Mouse (Mus musculus) hindbrain, postnatal 0 days (tissue): Measurements from ENCODE around the gene Secisbp2. TPM values are rescaled to one million over a fixed set of nuclear protein-coding genes. Genes with fewer than 3 reads are reported as not detected.

Experiments
- ATAC-seq: fragments of 200-750 bp; cut with Nextera tagmentation; 2 replicates; pipeline ENCODE4 v1.8.0; 2017; ENCODE audit warnings: mild to moderate bottlenecking, moderate TSS enrichment, moderate library complexity
- DNase-seq: peaks from one replicate; pipeline ENCODE4 v3.0.0-alpha.2; 2015; ENCODE audit warnings: low spot score
- H3K27ac ChIP-seq: fragments of 300-500 bp; sonication (generic); 2 replicates; pipeline ENCODE4 v1.5.1; 2014; ENCODE audit warnings: mild to moderate bottlenecking
- H3K27me3 ChIP-seq: fragments of 300-500 bp; sonication (generic); 2 replicates; pipeline ENCODE4 v1.6.1; 2014; ENCODE audit warnings: low read length, mixed read lengths; ENCODE audit not compliant: insufficient read depth
- H3K36me3 ChIP-seq: fragments of 300-500 bp; sonication (generic); 2 replicates; pipeline ENCODE4 v1.6.1; 2014; ENCODE audit warnings: low read length, mixed read lengths; ENCODE audit not compliant: insufficient read depth
- H3K4me1 ChIP-seq: fragments of 300-500 bp; sonication (generic); 2 replicates; pipeline ENCODE4 v1.6.1; 2014; ENCODE audit warnings: antibody characterized with exemption, low read length, mixed read lengths; ENCODE audit not compliant: insufficient read depth
- H3K4me2 ChIP-seq: fragments of 300-500 bp; sonication (generic); 2 replicates; pipeline ENCODE4 v1.6.1; 2014; ENCODE audit warnings: low read depth, mild to moderate bottlenecking, low read length, moderate library complexity, mixed read lengths
- H3K4me3 ChIP-seq: fragments of 300-500 bp; sonication (generic); 2 replicates; pipeline ENCODE4 v1.5.1; 2014; ENCODE audit warnings: low read length
- H3K9ac ChIP-seq: fragments of 300-500 bp; sonication (generic); replicated peaks from 2 replicates; pipeline ENCODE4 v1.6.1; 2014; ENCODE audit warnings: mild to moderate bottlenecking, low read length, moderate library complexity, mixed read lengths
- H3K9me3 ChIP-seq: fragments of 300-500 bp; sonication (generic); 2 replicates; pipeline ENCODE4 v1.6.1; 2016; ENCODE audit warnings: low read length, mixed read lengths
- CTCF ChIP-seq: IDR thresholded peaks from 2 replicates; pipeline ENCODE4 v1.5.1; 2016; ENCODE audit warnings: antibody characterized with exemption, control low read depth, low read depth
- WGBS: fragments of 180-500 bp; shearing (Covaris S2); extraction: QIAGEN DNeasy Blood & Tissue Kit; methylation state at CpG from one replicate; pipeline ENCODE4 v1.1.7; 2014; 5-methylcytosine and 5-hydroxymethylcytosine counted together
- polyA plus RNA-seq: library from polyadenylated mRNA; unstranded; fragments of >200 nt; fragmentation: Nextera tagmentation; extraction: Ambion mirVana; gene quantifications from 2 replicates; pipeline ENCODE4 v1.2.1, GENCODE M21; 2015
- total RNA-seq: library from RNA; depleted of rRNA; stranded (reverse); fragments of >200 nt; gene quantifications from 2 replicates; pipeline ENCODE4 v1.2.3, GENCODE M21; 2014

Secisbp2 gene
- total and polyA plus RNA-seq, 2 experiments from 2014 or later, result 13.7 to 21.8 TPM

GRCm38 (mm10) chr13:51679332-51679731, 27.8 kb downstream of the Secisbp2 start:
- TF ChIP-seq CTCF, result no peak
- no peak for DNase-seq
- Histone ChIP-seq H3K9me3 (no peaks in the 10 kb centered on the region), H3K4me1 (no peaks in the 10 kb centered on the region), H3K27ac (no peak overlapping the region), H3K27me3 (no peaks in the 10 kb centered on the region), H3K4me2 (no peak overlapping the region), H3K4me3 (no peak overlapping the region), H3K36me3 (peaks cover 71% of the 10 kb centered on the region), H3K9ac (no peak overlapping the region)
- WGBS, result 85% methylated on average over 4 of the region's 4 CpGs
- no peak for ATAC-seq

GRCm38 (mm10) chr13:51681076-51681475, 29.6 kb downstream of the Secisbp2 start:
- ATAC-seq (no peak), DNase-seq (no peak)
- no peak for TF ChIP-seq CTCF
- no peak overlapping the region for H3K4me2 ChIP-seq
- H3K27me3 ChIP-seq, result no peaks in the 10 kb centered on the region
- H3K36me3 ChIP-seq, result peaks cover 68% of the 10 kb centered on the region
- 82% methylated on average over 5 of the region's 5 CpGs for WGBS
- H3K9me3 ChIP-seq, result no peaks in the 10 kb centered on the region
- no peak overlapping the region for H3K4me3 ChIP-seq
- H3K9ac ChIP-seq, result no peak overlapping the region
- no peaks in the 10 kb centered on the region for H3K4me1 ChIP-seq
- no peak overlapping the region for H3K27ac ChIP-seq

- no peaks in the 10 kb centered on the region for H3K27me3 ChIP-seq
- H3K36me3 ChIP-seq, result peaks cover 64% of the 10 kb centered on the region
- H3K9me3 ChIP-seq, result no peaks in the 10 kb centered on the region
- DNase-seq, result no peak
- no peak for ATAC-seq
- no peak overlapping the region for H3K27ac ChIP-seq
- no peak overlapping the region for H3K9ac ChIP-seq
- no peak for TF ChIP-seq CTCF
- WGBS, result 91% methylated on average over 8 of the region's 8 CpGs
- H3K4me2 ChIP-seq, result no peak overlapping the region
- no peak overlapping the region for H3K4me3 ChIP-seq
- no peaks in the 10 kb centered on the region for H3K4me1 ChIP-seq
These were observed 30.1 kb downstream of the Secisbp2 start for GRCm38 (mm10) chr13:51681634-51682033.

- Histone ChIP-seq H3K27me3 (no peaks in the 10 kb centered on the region), H3K9me3 (no peaks in the 10 kb centered on the region), H3K4me2 (no peak overlapping the region), H3K9ac (no peak overlapping the region), H3K4me3 (no peak overlapping the region), H3K4me1 (no peaks in the 10 kb centered on the region), H3K27ac (no peak overlapping the region), H3K36me3 (peaks cover 61% of the 10 kb centered on the region)
- no peak for TF ChIP-seq CTCF
- DNase-seq (no peak), ATAC-seq (no peak)
- 93% methylated on average over 7 of the region's 7 CpGs for WGBS
These were observed 33.9 kb downstream of the Secisbp2 start for GRCm38 (mm10) chr13:51685290-51685966.

- Histone ChIP-seq H3K36me3 (peaks cover 45% of the 10 kb centered on the region), H3K27ac (no peak overlapping the region), H3K4me3 (no peak overlapping the region), H3K4me1 (no peaks in the 10 kb centered on the region), H3K9ac (no peak overlapping the region), H3K4me2 (no peak overlapping the region), H3K9me3 (no peaks in the 10 kb centered on the region), H3K27me3 (no peaks in the 10 kb centered on the region)
- TF ChIP-seq CTCF, result no peak
- DNase-seq (no peak), ATAC-seq (no peak)
- WGBS, result 98% methylated on average over 5 of the region's 5 CpGs
These were observed 35.5 kb downstream of the Secisbp2 start for GRCm38 (mm10) chr13:51686966-51687365.

GRCm38 (mm10) chr13:51688688-51689087, 37.2 kb downstream of the Secisbp2 start:
- 37% methylated on average over 3 of the region's 3 CpGs for WGBS
- no peak for ATAC-seq

GRCm38 (mm10) chr13:51696481-51696880, 45.0 kb downstream of the Secisbp2 start:
- H3K4me2 ChIP-seq, result no peak overlapping the region
- no peaks in the 10 kb centered on the region for H3K27me3 ChIP-seq
- DNase-seq (no peak), ATAC-seq (no peak)
- H3K36me3 ChIP-seq, result peaks cover 3% of the 10 kb centered on the region; the same call in 1 of the 2 replicates
- H3K4me3 ChIP-seq, result no peak overlapping the region
- H3K27ac ChIP-seq, result no peak overlapping the region
- no peak for TF ChIP-seq CTCF
- no peak overlapping the region for H3K9ac ChIP-seq
- no peaks in the 10 kb centered on the region for H3K9me3 ChIP-seq
- H3K4me1 ChIP-seq, result no peaks in the 10 kb centered on the region

More at GRCm38 (mm10) chr13:51688688-51689087, 37.2 kb downstream of the Secisbp2 start:
- Histone ChIP-seq H3K9ac (no peak overlapping the region), H3K4me2 (no peak overlapping the region), H3K27me3 (no peaks in the 10 kb centered on the region), H3K4me3 (no peak overlapping the region), H3K9me3 (no peaks in the 10 kb centered on the region), H3K4me1 (no peaks in the 10 kb centered on the region), H3K27ac (no peak overlapping the region), H3K36me3 (peaks cover 32% of the 10 kb centered on the region)
- no peak for TF ChIP-seq CTCF
- DNase-seq, result no peak
